Mouse (Mus musculus): ENCODE results near the gene Gm29106. TPM values are rescaled to one million over a fixed set of nuclear protein-coding genes. Genes with fewer than 3 reads are reported as not detected.
"Not testable (repeated sequence)": the region's sequence is repeated elsewhere in the genome, so short reads cannot be mapped to it uniquely, and the experiment has no call there.

The Gm29106 gene
- not detected for total RNA-seq (2021)

- intact Hi-C loops (cut with DNase I): not testable (repeated sequence)
These were observed at the start of gene Gm29106 for GRCm38 (mm10) chr1:118176242-118176641. TSS of gene Gm29106 (plus strand) at chr1:118176542.

GRCm38 (mm10) chr1:118228540-118228939, 52.2 kb downstream of the Gm29106 start:
- intact Hi-C loops (cut with DNase I): no loop called here

More at GRCm38 (mm10) chr1:118176242-118176641, at the start of gene Gm29106:
- not testable (repeated sequence) for DNase-seq

GRCm38 (mm10) chr1:118236032-118236431, 59.7 kb downstream of the Gm29106 start:
- intact Hi-C loops (cut with DNase I): no loop called here
- DNase-seq: no peak

More at GRCm38 (mm10) chr1:118228540-118228939, 52.2 kb downstream of the Gm29106 start:
- DNase-seq: no peak

Other genes starting within 250 kb of the Gm29106 start
- gene Gm28168, start 248.5 kb upstream of the Gm29106 start, total RNA-seq (2021): not detected
- not detected for gene Gm7145, start 210.6 kb upstream of the Gm29106 start, total RNA-seq (2021)
- 10 to 100 TPM; 62.9 to 69.1 TPM for gene Tsn, start 135.2 kb downstream of the Gm29106 start, total RNA-seq (2021)
- gene Nifk, start 145.3 kb downstream of the Gm29106 start, total RNA-seq (2021): 10 to 100 TPM; 15.0 to 17.0 TPM
- 100 to 1,000 TPM; 268 to 335 TPM for gene Clasp1, start 212.5 kb downstream of the Gm29106 start, total RNA-seq (2021)

Measured in heart, postnatal 36 days (tissue).